Mouse (Mus musculus) left cerebral cortex, postnatal 25 days (tissue): ENCODE results near the gene Kcnh7. TPM values are rescaled to one million over a fixed set of nuclear protein-coding genes. Genes with fewer than 3 reads are reported as not detected.
"Not testable (repeated sequence)": the region's sequence is repeated elsewhere in the genome, so short reads cannot be mapped to it uniquely, and the experiment has no call there.

Source experiments
- DNase-seq, 2 experiments: peaks; one replicate each; pipeline ENCODE4 v3.0.0; 2022; ENCODE audit warnings: low spot score in 2 of 2, mixed read lengths in 1 of 2
- intact Hi-C: fragments of 180-260 bp; cut with DNase I; formaldehyde crosslinking; loops from one replicate; pipeline ENCODE4 v1.15.1; 2025
- total RNA-seq, 2 experiments: library from RNA; stranded (reverse); gene quantifications; 2 replicates each; pipeline ENCODE4 v1.2.3; 2021

Gene Kcnh7
- total RNA-seq, 2 experiments from 2014 or later = 98.6 to 105 TPM

GRCm38 (mm10) chr2:62746256-62746655 lies 437.8 kb downstream of the Kcnh7 start:
- intact Hi-C loops = no loop called here
- no peak for DNase-seq

GRCm38 (mm10) chr2:62743098-62743497 lies 441.0 kb downstream of the Kcnh7 start:
- intact Hi-C loops = loop anchor here (2.0 kb wide), 1 partner anchor 58 kb away; no protein-coding TSS in a partner anchor

GRCm38 (mm10) chr2:62730671-62731070 lies 453.4 kb downstream of the Kcnh7 start:
- intact Hi-C loops = no loop called here

More at GRCm38 (mm10) chr2:62743098-62743497, 441.0 kb downstream of the Kcnh7 start:
- DNase-seq = peak in 1 of 2 experiments; percentile 47

GRCm38 (mm10) chr2:62727732-62728131 lies 456.4 kb downstream of the Kcnh7 start:
- DNase-seq = no peak
- intact Hi-C loops = no loop called here

More at GRCm38 (mm10) chr2:62730671-62731070, 453.4 kb downstream of the Kcnh7 start:
- no peak for DNase-seq

GRCm38 (mm10) chr2:62725946-62726345 lies 458.1 kb downstream of the Kcnh7 start:
- intact Hi-C loops = no loop called here
- no peak for DNase-seq

GRCm38 (mm10) chr2:62718411-62718810 lies 465.7 kb downstream of the Kcnh7 start:
- DNase-seq = peak in 1 of 2 experiments; percentile 20
- intact Hi-C loops = no loop called here

GRCm38 (mm10) chr2:62717270-62717669 lies 466.8 kb downstream of the Kcnh7 start:
- intact Hi-C loops = no loop called here
- DNase-seq = peak in 1 of 2 experiments; percentile 53

GRCm38 (mm10) chr2:62715260-62715659 lies 468.8 kb downstream of the Kcnh7 start:
- intact Hi-C loops = no loop called here
- DNase-seq = no peak

GRCm38 (mm10) chr2:62714362-62714761 lies 469.7 kb downstream of the Kcnh7 start:
- DNase-seq, intact Hi-C loops: not testable (repeated sequence)

GRCm38 (mm10) chr2:62709633-62710032 lies 474.5 kb downstream of the Kcnh7 start:
- no peak for DNase-seq
- intact Hi-C loops = no loop called here

- intact Hi-C loops = no loop called here
- DNase-seq = no peak
Measured at GRCm38 (mm10) chr2:62706313-62706712, 477.8 kb downstream of the Kcnh7 start.

GRCm38 (mm10) chr2:62685934-62686333 lies 498.2 kb downstream of the Kcnh7 start:
- peak in 1 of 2 experiments; percentile 53 for DNase-seq
- intact Hi-C loops = loop anchor here (2.0 to 10.0 kb wide), 2 partner anchors 57 to 769 kb away; no protein-coding TSS in a partner anchor

GRCm38 (mm10) chr2:62684989-62685595 lies 499.0 kb downstream of the Kcnh7 start:
- peak in 1 of 2 experiments; percentile 20 for DNase-seq
- intact Hi-C loops = loop anchor here (2.0 to 10.0 kb wide), 2 partner anchors 58 to 770 kb away; no protein-coding TSS in a partner anchor

- intact Hi-C loops = loop anchor here (10.0 kb wide), 1 partner anchor 773 kb away; no protein-coding TSS in a partner anchor
- peak; percentile 47 to 92 for DNase-seq
Measured at GRCm38 (mm10) chr2:62681667-62682066, 502.4 kb downstream of the Kcnh7 start.

GRCm38 (mm10) chr2:62672788-62673187 lies 511.3 kb downstream of the Kcnh7 start:
- intact Hi-C loops = no loop called here
- DNase-seq = no peak

GRCm38 (mm10) chr2:62670767-62671166 lies 513.3 kb downstream of the Kcnh7 start:
- no peak for DNase-seq
- intact Hi-C loops = no loop called here

- DNase-seq = no peak
- intact Hi-C loops = no loop called here
Measured at GRCm38 (mm10) chr2:62670301-62670700, 513.8 kb downstream of the Kcnh7 start.

GRCm38 (mm10) chr2:62669848-62670247 lies 514.2 kb downstream of the Kcnh7 start:
- intact Hi-C loops = no loop called here

GRCm38 (mm10) chr2:62665536-62665935 lies 518.6 kb downstream of the Kcnh7 start:
- DNase-seq = no peak
- intact Hi-C loops = no loop called here

More at GRCm38 (mm10) chr2:62669848-62670247, 514.2 kb downstream of the Kcnh7 start:
- DNase-seq = no peak

- DNase-seq = no peak
- intact Hi-C loops = no loop called here
Measured at GRCm38 (mm10) chr2:62664839-62665238, 519.2 kb downstream of the Kcnh7 start.

- intact Hi-C loops = no loop called here
- DNase-seq = peak; percentile 84 to 90
Measured at GRCm38 (mm10) chr2:62664135-62664670, 519.9 kb downstream of the Kcnh7 start, which contains the start of gene Gca. Gca (plus strand) TSS chr2:62664285.
